Mouse (Mus musculus) right cerebral cortex, postnatal 4 days (tissue): ENCODE measurements around the gene 4931406C07Rik.

ENCODE experiments used
- DNase-seq: peaks from one replicate; pipeline ENCODE4 v3.0.0-alpha.2; 2022

The 4931406C07Rik gene

GRCm38 (mm10) chr9:15287846-15288245 lies 18.4 kb downstream of the 4931406C07Rik start:
- no peak for DNase-seq

- DNase-seq, result no peak
These were observed 20.8 kb downstream of the 4931406C07Rik start for GRCm38 (mm10) chr9:15285443-15285842.

- no peak for DNase-seq
These were observed 25.8 kb downstream of the 4931406C07Rik start for GRCm38 (mm10) chr9:15280491-15280879.

GRCm38 (mm10) chr9:15279649-15280490 lies 26.4 kb downstream of the 4931406C07Rik start, which contains the start of gene Med17:
Gene Med17 (minus strand): TSS chr9:15279931.
- DNase-seq, result peak; percentile 89

GRCm38 (mm10) chr9:15279139-15279648 lies 27.1 kb downstream of the 4931406C07Rik start:
- DNase-seq, result no peak

- DNase-seq, result no peak
These were observed 27.9 kb downstream of the 4931406C07Rik start for GRCm38 (mm10) chr9:15278343-15278742.

- DNase-seq, result no peak
These were observed 29.4 kb downstream of the 4931406C07Rik start for GRCm38 (mm10) chr9:15276855-15277254.

- no peak for DNase-seq
These were observed 32.3 kb downstream of the 4931406C07Rik start for GRCm38 (mm10) chr9:15273981-15274380.

- DNase-seq, result no peak
These were observed 42.8 kb downstream of the 4931406C07Rik start for GRCm38 (mm10) chr9:15263487-15263886.

- no peak for DNase-seq
These were observed 44.3 kb downstream of the 4931406C07Rik start for GRCm38 (mm10) chr9:15261980-15262379.

- DNase-seq, result no peak
These were observed 50.0 kb downstream of the 4931406C07Rik start for GRCm38 (mm10) chr9:15256214-15256613.

- DNase-seq, result no peak
These were observed 51.7 kb downstream of the 4931406C07Rik start for GRCm38 (mm10) chr9:15254501-15254900.

GRCm38 (mm10) chr9:15252196-15252595 lies 54.1 kb downstream of the 4931406C07Rik start:
- no peak for DNase-seq

- DNase-seq, result no peak
These were observed 55.9 kb downstream of the 4931406C07Rik start for GRCm38 (mm10) chr9:15250376-15250775.

- no peak for DNase-seq
These were observed 60.8 kb downstream of the 4931406C07Rik start for GRCm38 (mm10) chr9:15245319-15246075.

- DNase-seq, result no peak
These were observed 64.1 kb downstream of the 4931406C07Rik start for GRCm38 (mm10) chr9:15242130-15242529.

GRCm38 (mm10) chr9:15241596-15241939 lies 64.7 kb downstream of the 4931406C07Rik start:
- DNase-seq, result peak; percentile 57

- DNase-seq, result no peak
These were observed 65.2 kb downstream of the 4931406C07Rik start for GRCm38 (mm10) chr9:15240863-15241595.

- no peak for DNase-seq
These were observed 66.2 kb downstream of the 4931406C07Rik start for GRCm38 (mm10) chr9:15240006-15240405.

- DNase-seq, result peak; percentile 60
These were observed 67.0 kb downstream of the 4931406C07Rik start, which contains the start of gene Vstm5 for GRCm38 (mm10) chr9:15239042-15239925. Gene Vstm5 (plus strand): TSS chr9:15239045.

GRCm38 (mm10) chr9:15238297-15238990 lies 67.8 kb downstream of the 4931406C07Rik start:
- DNase-seq, result no peak
